Mouse (Mus musculus) layer of hippocampus, adult 8-10 months (tissue): Measurements from ENCODE around the gene Nectin4. TPM values are rescaled to one million over a fixed set of nuclear protein-coding genes. Genes with fewer than 3 reads are reported as not detected.
A peak's percentile ranks its signal among the peaks of the same experiment; 100 is the strongest.

Experiments used
- DNase-seq, 2 experiments: peaks; one replicate each; pipeline ENCODE4 v3.0.0; 2022; ENCODE audit warnings: low spot score in 2 of 2
- total RNA-seq, 4 experiments: library from RNA; stranded (reverse); gene quantifications; 2 replicates each; pipeline ENCODE4 v1.2.4; 2022

The Nectin4 gene
- total RNA-seq, 4 experiments from 2014 or later = 5.6 to 7.6 (median 6.5) TPM

DNA sequence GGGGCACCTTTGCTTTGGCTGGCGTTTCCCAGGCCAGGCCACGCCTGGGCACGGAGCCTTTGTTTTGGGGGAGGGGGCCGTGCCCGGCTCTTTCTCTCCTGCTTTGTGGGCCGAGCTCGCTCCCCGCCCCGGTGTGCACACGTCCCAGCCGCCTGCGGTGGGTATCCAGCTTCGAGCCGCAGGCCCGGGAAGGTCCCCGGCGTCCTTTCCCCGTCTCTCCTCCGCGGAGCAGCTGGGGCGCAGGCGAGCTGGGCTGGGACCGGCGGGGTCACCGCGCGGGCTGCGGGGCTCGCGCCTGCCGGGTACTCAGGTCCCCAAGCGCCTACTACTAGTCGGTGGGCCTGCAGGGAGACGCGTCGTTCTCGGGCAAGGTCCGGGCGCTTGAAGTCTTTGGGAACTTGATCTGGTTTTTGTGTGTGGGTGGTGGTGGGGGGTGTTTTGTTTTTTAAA, 41.6 kb downstream of the Nectin4 start:
- no peak for DNase-seq

DNA sequence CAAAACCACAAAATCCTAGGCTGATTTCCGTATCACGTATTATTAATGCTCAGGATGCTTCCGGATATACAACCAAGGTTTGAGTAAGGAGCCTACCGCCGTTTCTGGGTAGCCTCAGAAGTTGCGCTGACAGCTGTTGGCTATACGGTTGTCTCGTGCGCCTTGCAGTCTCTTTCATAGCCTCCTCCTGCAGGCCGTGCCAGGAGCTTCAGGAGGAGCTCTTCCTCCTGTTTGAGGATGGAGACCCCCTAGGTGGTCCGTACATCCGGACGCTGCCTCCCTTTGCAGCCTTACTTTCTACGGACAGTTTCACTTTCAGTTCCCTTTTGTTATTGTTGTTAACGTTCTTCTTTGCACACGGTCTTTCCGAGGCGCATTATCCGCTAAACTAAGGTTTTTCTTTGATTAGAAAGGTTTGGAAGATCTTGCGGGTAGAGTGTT, 42.1 kb downstream of the Nectin4 start:
- DNase-seq = no peak

DNA sequence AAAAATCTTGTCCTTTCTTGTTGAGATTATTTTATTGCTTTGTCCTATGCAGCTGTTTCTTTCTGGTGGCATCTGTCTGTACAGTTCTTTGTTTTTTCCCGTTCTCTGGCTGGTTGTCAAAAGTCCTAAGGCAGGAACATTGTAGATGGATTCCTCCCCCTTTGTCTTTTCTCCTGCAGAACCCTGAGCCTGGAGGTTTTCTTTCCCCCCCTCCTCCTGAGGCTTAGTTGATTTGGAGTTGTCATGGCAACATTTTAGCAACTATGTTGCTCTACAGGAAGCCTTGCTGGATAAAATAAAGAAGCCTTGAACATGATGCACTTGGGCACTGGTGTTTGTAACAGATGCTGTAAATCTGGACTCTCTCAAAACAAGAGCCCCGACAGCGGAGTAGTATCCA, 42.5 kb downstream of the Nectin4 start:
- peak; percentile 30 for DNase-seq

DNA sequence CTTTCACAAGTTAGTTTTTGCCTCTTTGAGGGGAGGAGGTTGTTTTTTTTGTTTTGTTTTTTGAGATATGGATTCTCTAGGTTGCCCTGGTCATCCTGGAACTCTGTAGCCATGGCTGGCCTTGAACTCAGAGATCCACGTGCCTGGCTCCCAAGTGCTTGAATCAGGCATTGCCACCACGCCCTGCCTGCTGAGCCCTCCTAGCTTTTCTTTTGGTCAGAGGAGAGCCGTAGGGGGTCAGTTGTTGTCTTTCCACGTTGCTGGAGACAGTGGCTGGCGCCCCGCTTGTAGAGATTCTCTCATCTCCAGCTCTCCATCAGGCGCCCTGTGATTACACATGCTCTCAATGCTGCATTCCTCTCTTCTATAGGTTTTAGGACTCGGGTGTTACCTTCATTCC, 43.7 kb downstream of the Nectin4 start:
- no peak for DNase-seq

DNA sequence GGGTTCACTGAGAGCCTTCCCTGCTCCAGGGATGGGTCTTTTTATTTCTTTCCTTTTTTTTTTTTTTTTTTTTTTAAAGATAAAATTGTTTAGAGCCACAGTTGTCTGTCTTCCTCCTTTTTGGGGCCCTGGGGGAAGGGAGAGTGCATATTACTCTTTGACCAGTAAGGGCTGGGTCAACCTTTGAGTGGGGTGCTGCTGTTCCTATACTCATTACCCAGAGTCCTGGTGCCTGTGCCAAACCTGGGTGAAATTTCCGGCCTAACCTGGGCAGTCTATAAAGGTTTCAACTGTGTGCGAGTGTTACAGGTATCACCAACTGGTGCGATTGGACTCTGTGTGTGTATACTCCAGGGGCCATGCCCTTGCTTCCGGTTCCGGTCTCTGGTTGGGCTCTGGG, 48.8 kb downstream of the Nectin4 start, which contains the start of gene Tstd1:
Gene Tstd1, plus strand, starts transcription at position 213 of the 400 bp plus-strand sequence.
- DNase-seq = no peak

DNA sequence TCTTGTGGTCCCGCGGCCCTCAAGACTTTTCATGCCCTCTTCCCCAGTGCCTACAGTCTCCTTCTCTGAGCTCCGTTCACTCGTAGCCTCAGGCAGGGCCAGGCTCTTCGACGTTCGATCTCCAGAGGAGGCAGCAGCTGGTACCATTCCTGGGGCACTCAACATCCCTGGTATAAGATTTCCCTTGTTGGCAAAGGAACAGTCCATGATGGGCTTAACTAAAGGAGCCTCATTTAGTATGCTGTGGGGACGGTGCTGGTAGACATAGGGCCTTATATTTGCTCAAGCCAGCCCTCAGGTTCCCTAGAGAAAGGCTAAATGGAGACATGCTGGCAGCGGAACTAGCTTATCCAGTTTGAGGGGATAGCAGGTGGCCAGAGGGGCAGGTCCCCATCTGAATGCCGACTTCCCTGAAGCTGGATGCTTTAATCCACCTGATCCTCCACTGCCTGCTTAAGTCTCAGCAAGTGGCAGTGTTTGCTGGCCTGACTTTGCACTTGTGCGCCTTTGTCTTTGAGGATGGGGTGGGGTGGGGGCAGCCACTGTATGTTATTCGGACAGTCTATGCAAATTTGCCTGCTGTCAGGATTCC, 49.5 kb downstream of the Nectin4 start:
- no peak for DNase-seq

DNA sequence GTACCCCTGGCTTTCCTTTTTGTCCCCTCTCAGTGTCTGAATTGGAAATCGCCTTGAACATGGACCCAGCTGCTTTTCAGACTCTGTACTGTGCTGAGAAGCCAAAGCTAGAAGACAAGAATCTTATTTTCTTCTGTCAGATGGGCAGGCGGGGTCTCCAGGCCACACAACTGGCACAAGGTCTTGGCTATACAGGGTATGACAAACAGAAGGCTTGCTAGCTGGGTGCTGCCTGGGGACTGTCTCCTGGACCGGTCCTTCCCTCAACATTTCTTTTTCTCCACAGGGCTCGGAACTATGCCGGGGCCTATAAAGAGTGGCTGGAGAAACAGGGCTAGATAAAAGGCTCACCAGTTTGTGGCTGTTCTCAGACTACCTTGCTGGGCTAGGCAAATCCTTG, 50.0 kb downstream of the Nectin4 start:
- no peak for DNase-seq

DNA sequence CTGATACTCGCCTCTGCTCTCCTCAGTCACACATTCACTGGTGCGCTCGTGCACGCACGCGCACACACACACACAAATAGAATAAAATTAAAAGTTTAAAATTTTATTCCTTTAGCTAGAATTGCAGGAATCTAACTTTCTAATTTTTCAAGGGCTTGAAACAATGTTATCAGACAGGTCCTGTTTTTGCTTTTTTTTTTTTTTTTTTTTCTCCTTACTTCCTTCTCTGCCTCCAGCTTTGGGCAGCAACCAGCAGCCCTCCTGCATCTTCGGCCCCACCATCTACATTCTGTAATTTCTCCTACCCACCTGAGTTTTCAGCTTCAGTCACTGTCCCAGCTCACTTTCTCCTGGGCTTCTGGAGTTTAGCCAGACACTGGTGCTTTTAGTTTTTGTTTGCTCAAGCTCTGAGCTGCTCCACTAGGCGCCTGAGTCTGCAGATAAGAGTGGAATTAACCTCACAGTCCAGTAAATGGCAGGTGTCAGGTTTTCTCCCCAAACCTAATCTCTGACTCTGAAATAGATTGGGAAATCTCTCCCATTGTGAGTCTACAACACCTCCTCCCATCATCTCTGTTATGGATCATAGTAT, 52.7 kb downstream of the Nectin4 start:
- DNase-seq = no peak

DNA sequence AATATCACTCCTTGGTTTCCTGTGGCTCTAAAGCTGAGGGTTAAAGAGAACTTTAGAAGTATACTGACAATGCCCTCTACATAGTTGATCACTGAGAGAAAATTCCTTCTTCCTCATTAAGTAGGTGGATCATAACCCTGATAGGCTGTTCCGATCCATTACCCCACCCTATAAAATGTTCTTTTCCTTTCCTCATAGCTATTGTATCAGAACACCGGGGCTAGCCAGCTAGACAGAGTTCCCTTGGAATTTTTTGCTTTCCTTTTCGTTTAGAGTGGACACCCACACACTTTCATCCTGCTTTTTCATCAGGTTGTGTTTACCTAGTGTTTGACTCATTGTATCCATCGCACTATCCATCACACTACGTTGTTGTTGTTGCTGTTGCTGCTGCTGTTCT, 54.7 kb downstream of the Nectin4 start:
- no peak for DNase-seq

DNA sequence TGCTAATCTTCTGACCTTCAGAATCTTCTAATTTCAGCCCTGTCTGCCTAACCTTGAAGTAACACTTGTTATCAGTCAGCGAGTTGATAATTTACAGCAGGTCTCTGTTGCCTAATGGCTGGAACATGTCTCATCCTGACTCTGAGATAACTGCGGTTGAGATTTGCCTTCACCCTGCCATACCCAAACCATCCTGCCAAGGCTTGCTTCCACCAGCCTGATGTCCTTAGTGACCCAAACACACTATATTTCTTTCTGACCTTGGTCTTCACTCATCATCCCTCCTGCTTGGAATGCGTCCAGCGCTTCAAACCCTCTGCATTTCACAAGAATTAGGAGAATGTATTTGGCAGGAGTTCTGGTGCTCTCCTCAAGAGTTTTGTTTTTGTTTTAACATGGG, 55.2 kb downstream of the Nectin4 start:
- no peak for DNase-seq

DNA sequence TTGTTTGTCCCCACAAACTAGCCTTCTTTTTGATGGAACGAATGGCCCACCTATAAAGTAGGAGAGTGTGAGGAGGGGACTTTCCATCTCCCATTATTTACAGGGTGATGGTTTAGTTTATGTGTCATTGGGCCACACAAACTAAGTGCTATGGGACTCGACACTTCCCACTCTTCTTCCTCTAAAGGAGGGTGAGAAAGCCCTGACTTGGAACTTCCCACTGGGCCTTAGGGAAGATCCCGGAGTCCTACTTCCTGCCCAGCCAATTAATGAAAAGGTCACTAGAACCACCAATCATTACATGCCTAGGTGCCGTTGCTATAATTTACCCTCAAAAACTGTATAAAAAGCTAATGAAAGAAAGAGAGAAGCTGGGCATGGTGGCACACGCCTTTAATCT, 62.3 kb downstream of the Nectin4 start:
- DNase-seq = no peak

DNA sequence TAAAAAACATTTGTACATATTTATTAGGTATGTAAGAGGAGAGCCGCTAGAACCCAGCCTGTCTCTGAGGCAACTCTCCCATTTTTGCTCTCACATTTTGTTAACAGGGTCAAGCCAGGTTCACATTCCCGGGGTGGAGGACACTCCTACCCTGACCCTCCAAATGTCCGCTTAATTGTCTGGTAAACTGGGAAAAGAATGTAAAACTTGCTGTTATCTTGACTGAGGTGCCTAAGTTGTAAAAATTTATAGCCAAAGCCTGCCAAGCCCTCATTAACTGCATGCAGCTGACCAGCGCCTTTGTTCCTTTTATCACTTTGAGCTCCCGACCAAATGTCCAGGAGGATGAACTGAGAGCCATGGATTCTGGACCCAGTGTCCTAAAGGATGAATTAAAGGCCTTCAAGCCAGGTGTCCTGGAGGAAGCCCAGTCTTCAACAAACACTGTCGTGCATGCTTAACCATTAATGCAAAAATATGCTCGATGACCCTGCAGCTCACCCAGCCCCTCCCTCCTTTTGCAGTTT, 65.5 kb downstream of the Nectin4 start:
- no peak for DNase-seq

DNA sequence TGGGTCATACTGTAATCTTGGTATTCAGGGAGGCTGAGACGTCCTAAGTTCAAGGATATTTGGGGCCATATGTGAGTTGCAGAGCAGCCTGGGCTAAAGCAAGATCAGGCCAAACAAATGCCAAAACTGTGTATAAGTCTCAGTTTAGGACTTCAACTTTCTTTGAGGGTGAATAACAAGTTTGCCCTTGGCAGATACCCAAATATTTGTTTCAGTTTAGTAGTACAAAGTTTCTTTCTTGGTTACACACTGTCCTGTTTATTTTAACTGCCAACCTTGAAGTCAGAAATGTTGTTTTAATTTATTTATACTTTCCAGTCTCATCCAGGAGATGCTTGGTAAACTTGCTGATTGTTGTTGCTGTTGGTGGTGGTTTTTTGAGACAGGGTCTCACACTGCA, 66.1 kb downstream of the Nectin4 start:
- no peak for DNase-seq

DNA sequence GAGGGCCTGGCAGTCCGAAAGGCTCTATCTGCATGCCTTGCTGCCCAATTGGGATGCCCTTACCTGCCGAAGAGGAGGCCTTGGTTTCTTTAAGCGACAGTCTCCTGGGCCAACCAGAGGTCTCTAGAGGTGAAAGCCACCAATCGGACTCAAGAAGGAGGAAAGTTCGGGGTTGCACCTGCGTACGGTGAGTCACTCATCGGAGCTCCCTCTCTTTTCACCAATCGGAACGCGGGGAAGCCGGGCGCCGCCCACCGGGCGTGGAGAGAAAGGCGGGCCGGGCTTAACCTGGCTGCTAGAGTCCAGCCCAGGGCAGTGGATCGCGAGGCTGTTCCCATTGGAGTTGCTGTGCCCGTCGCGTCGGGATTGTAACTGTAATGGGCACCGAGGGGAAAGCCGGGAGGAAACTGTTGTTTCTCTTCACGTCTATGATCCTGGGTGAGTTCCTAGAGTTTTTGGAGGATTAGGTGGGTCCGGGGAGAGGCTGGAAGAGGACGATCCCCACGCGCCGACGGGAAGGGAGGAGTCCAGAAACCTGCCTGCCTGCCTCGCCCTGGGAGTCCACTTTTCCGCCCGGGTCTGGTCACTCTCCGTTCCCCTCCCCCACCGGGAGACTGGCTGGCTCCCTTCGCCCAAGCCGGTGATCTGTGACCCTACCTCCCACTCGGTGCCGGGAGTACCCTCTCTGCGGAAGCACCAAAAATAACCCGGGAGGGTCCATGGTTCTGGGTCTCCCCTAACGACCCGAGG, 67.5 kb downstream of the Nectin4 start, which contains the start of gene F11r:
Gene F11r, plus strand, starts transcription at position 272 of the 750 bp plus-strand sequence.
- peak in 1 of 2 experiments; percentile 18 for DNase-seq

Other genes starting within 250 kb of the Nectin4 start
- 100 to 1,000 TPM; 201 to 206 (median 203) TPM for gene Sdhc, start 219.5 kb upstream of the Nectin4 start, total RNA-seq
- gene Mpz, start 219.4 kb upstream of the Nectin4 start, total RNA-seq = not detected
- 10 to 100 TPM; 42.4 to 47.5 (median 44.4) TPM for gene Pcp4l1, start 173.8 kb upstream of the Nectin4 start, total RNA-seq
- under 1 TPM in 2 of 4 experiments, not detected in 2; 0.10 to 0.36 TPM for gene Nr1i3, start 156.1 kb upstream of the Nectin4 start, total RNA-seq
- 10 to 100 TPM; 69.3 to 85.0 (median 74.9) TPM for gene Tomm40l, start 147.6 kb upstream of the Nectin4 start, total RNA-seq
- 1 to 10 TPM; 1.9 to 3.1 (median 2.5) TPM for gene Apoa2, start 145.0 kb upstream of the Nectin4 start, total RNA-seq
- gene Fcer1g, start 135.7 kb upstream of the Nectin4 start, total RNA-seq = 10 to 100 TPM; 10.9 to 95.1 (median 48.8) TPM
- gene Adamts4, start 119.7 kb upstream of the Nectin4 start, total RNA-seq = 10 to 100 TPM; 11.6 to 13.7 (median 12.4) TPM
- 100 to 1,000 TPM; 263 to 286 (median 271) TPM for gene Ndufs2, start 118.7 kb upstream of the Nectin4 start, total RNA-seq
- gene B4galt3, start 99.8 kb upstream of the Nectin4 start, total RNA-seq = 10 to 100 TPM; 63.5 to 76.8 (median 70.2) TPM
- 10 to 100 TPM; 28.5 to 37.1 (median 33.3) TPM for gene Ppox, start 88.9 kb upstream of the Nectin4 start, total RNA-seq
- gene Usp21, start 82.1 kb upstream of the Nectin4 start, total RNA-seq = 10 to 100 TPM; 53.7 to 63.6 (median 58.8) TPM
- gene Ufc1, start 75.1 kb upstream of the Nectin4 start, total RNA-seq = 100 to 1,000 TPM; 101 to 113 (median 108) TPM
- 10 to 100 TPM; 35.7 to 41.2 (median 38.2) TPM for gene Dedd, start 41.0 kb upstream of the Nectin4 start, total RNA-seq
- 10 to 100 TPM; 40.1 to 54.1 (median 45.6) TPM for gene Nit1, start 24.5 kb upstream of the Nectin4 start, total RNA-seq
- gene Pfdn2, start 24.4 kb upstream of the Nectin4 start, total RNA-seq = 100 to 1,000 TPM in 3 of 4 experiments, 10 to 100 TPM in 1; 97.7 to 171 (median 130) TPM
- 10 to 100 TPM in 2 of 4 experiments, 1 to 10 TPM in 2; 5.1 to 11.7 (median 8.2) TPM for gene Klhdc9, start 9.3 kb upstream of the Nectin4 start, total RNA-seq
- gene Arhgap30, start 18.9 kb downstream of the Nectin4 start, total RNA-seq = 1 to 10 TPM; 1.9 to 8.7 (median 4.9) TPM
- gene Usf1, start 41.2 kb downstream of the Nectin4 start, total RNA-seq = 100 to 1,000 TPM; 110 to 142 (median 124) TPM
- gene Tstd1, start 48.8 kb downstream of the Nectin4 start, total RNA-seq = 10 to 100 TPM in 1 of 4 experiments, 1 to 10 TPM in 3; 3.0 to 10.0 (median 4.6) TPM
- gene F11r, start 67.4 kb downstream of the Nectin4 start, total RNA-seq = 10 to 100 TPM in 2 of 4 experiments, 1 to 10 TPM in 2; 4.8 to 18.6 (median 11.1) TPM
- 1 to 10 TPM; 5.1 to 6.3 (median 5.6) TPM for gene Alyref2, start 133.4 kb downstream of the Nectin4 start, total RNA-seq
- gene Itln1, start 165.2 kb downstream of the Nectin4 start, total RNA-seq = not detected
- 1 to 10 TPM in 2 of 4 experiments, not detected in 2; 1.5 to 1.6 TPM for gene Cd244a, start 189.1 kb downstream of the Nectin4 start, total RNA-seq
- gene Ly9, start 237.3 kb downstream of the Nectin4 start, total RNA-seq = 1 to 10 TPM in 2 of 4 experiments, under 1 TPM in 2; 0.25 to 6.0 (median 2.4) TPM